Mouse (Mus musculus) embryonic fibroblast, embryonic 13.5 days (primary cell): ENCODE measurements around the gene Slc17a8.

Experiments
- CTCF ChIP-seq: IDR thresholded peaks from 2 replicates; pipeline ENCODE4 v1.5.1; 2011; ENCODE audit warnings: mild to moderate bottlenecking, control low read depth, low read length, moderate library complexity, borderline replicate concordance; ENCODE audit not compliant: insufficient read depth
- POLR2A ChIP-seq: IDR thresholded peaks from 2 replicates; pipeline ENCODE4 v1.6.1; 2011; ENCODE audit warnings: low read depth, mild to moderate bottlenecking, control low read depth, low read length, moderate library complexity

DNA sequence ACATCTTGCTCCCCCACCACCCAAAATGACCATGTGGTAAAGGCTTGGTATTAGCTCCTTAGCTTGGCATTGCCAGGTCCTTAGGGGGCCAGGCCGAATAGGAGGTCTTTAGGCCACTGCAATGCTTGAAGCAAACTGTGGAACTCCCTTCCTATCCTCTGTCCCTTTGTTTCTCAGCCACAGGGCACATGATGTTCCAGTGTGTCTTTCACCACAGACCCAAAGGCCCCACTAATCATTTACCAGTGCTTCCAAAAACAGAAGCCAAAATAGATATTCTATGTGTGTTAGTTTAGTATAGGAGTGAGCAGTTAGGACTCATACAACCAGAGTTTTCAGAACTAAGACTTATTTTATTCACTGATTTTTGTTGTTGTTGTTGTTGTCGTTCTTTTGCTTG, 5.7 kb upstream of the Slc17a8 start:
- TF ChIP-seq CTCF: no peak
- no peak for TF ChIP-seq POLR2A
